Mouse (Mus musculus): ENCODE results near the gene Cdk19. TPM values are rescaled to one million over a fixed set of nuclear protein-coding genes. Genes with fewer than 3 reads are reported as not detected.

Gene Cdk19
- polyA plus RNA-seq, 1 experiment = 16.0 TPM

- no peak overlapping the region for H3K4me3 ChIP-seq (ENCODE audit: low read depth, low read length)
- H3K36me3 ChIP-seq (ENCODE audit: control insufficient read depth, insufficient read depth, low read length, poor library complexity, severe bottlenecking) = no peaks in the 10 kb centered on the region
- no peaks in the 10 kb centered on the region for H3K9me3 ChIP-seq (replicated peaks; ENCODE audit: control insufficient read depth, insufficient read depth, low read length, poor library complexity, severe bottlenecking)
- peaks cover 4% of the 10 kb centered on the region for H3K4me1 ChIP-seq (ENCODE audit: control insufficient read depth, insufficient read depth, low read length)
- no peak overlapping the region for H3K9ac ChIP-seq (ENCODE audit: low read depth, poor library complexity, severe bottlenecking)
- no peak overlapping the region for H3K27ac ChIP-seq (ENCODE audit: insufficient read depth, low read length)
- H3K27me3 ChIP-seq (ENCODE audit: control insufficient read depth, insufficient read depth, low read length, poor library complexity, severe bottlenecking) = no peaks in the 10 kb centered on the region
- no peak for TF ChIP-seq CTCF (IDR thresholded peaks at IDR 0.05; ENCODE audit: low read depth, low read length)
- no peak for TF ChIP-seq EP300 (IDR thresholded peaks at IDR 0.05; ENCODE audit: insufficient read depth, low read depth, low read length)
- TF ChIP-seq POLR2A (IDR thresholded peaks at IDR 0.05; ENCODE audit: insufficient read depth, low read length) = no peak
Measured at GRCm38 (mm10) chr10:40448444-40448843, 109.1 kb downstream of the Cdk19 start.

DNA sequence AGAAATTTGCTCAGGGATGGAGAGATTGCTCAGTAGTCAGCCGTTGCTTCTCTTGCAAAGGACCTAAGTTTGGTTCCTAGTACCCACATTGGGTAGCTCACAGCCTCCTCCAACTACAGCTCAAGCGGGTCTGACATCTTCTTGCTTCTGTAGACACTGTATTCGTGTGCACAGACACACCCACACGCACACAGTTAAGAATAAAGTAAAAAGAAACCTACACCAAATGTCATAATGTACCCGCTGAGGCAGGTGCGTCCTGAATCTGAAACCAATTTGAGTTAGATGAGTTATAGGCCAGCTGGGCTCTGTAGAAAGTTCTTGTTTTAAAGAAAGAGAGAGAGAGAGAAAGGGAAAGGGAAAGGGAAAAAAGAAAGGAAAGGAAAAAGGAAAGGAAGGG, 110.2 kb downstream of the Cdk19 start:
- Histone ChIP-seq H3K9ac (ENCODE audit: low read depth, poor library complexity, severe bottlenecking) (no peak overlapping the region), H3K4me1 (ENCODE audit: control insufficient read depth, insufficient read depth, low read length) (peaks cover 2% of the 10 kb centered on the region), H3K36me3 (ENCODE audit: control insufficient read depth, insufficient read depth, low read length, poor library complexity, severe bottlenecking) (no peaks in the 10 kb centered on the region), H3K27me3 (ENCODE audit: control insufficient read depth, insufficient read depth, low read length, poor library complexity, severe bottlenecking) (no peaks in the 10 kb centered on the region), H3K27ac (ENCODE audit: insufficient read depth, low read length) (no peak overlapping the region), H3K9me3 (replicated peaks; ENCODE audit: control insufficient read depth, insufficient read depth, low read length, poor library complexity, severe bottlenecking) (no peaks in the 10 kb centered on the region), H3K4me3 (ENCODE audit: low read depth, low read length) (no peak overlapping the region)
- no peak for TF ChIP-seq POLR2A (IDR thresholded peaks at IDR 0.05; ENCODE audit: insufficient read depth, low read length)

GRCm38 (mm10) chr10:40450171-40450570, 110.8 kb downstream of the Cdk19 start:
- H3K27me3 ChIP-seq (ENCODE audit: control insufficient read depth, insufficient read depth, low read length, poor library complexity, severe bottlenecking) = no peaks in the 10 kb centered on the region
- no peak overlapping the region for H3K9ac ChIP-seq (ENCODE audit: low read depth, poor library complexity, severe bottlenecking)
- H3K4me3 ChIP-seq (ENCODE audit: low read depth, low read length) = no peak overlapping the region
- H3K27ac ChIP-seq (ENCODE audit: insufficient read depth, low read length) = no peak overlapping the region
- H3K36me3 ChIP-seq (ENCODE audit: control insufficient read depth, insufficient read depth, low read length, poor library complexity, severe bottlenecking) = no peaks in the 10 kb centered on the region
- no peak for TF ChIP-seq POLR2A (IDR thresholded peaks at IDR 0.05; ENCODE audit: insufficient read depth, low read length)
- TF ChIP-seq CTCF (IDR thresholded peaks at IDR 0.05; ENCODE audit: low read depth, low read length) = no peak
- TF ChIP-seq EP300 (IDR thresholded peaks at IDR 0.05; ENCODE audit: insufficient read depth, low read depth, low read length) = no peak
- peaks cover 2% of the 10 kb centered on the region for H3K4me1 ChIP-seq (ENCODE audit: control insufficient read depth, insufficient read depth, low read length)
- H3K9me3 ChIP-seq (replicated peaks; ENCODE audit: control insufficient read depth, insufficient read depth, low read length, poor library complexity, severe bottlenecking) = no peaks in the 10 kb centered on the region

DNA sequence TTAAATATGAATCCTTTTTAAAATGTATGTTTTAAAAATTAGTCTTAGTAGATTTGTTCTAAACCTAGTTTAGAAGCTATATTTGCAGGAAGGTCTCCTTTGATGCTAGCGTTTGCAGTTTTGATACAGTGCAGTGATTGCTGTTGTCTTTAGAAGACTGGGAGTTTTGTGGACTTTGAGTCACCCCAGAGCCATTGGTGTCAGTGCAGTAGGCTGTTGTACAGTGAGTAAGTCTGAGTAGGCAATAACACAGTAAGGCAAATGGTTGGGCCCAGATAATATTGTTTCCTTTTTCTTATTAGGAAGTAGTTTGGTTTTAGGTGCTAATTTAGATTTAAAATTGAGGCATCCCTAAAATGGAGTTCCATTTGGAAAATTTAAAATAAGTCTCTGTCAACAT, 117.8 kb downstream of the Cdk19 start:
- Histone ChIP-seq H3K9ac (ENCODE audit: low read depth, poor library complexity, severe bottlenecking) (no peak overlapping the region), H3K27ac (ENCODE audit: insufficient read depth, low read length) (no peak overlapping the region), H3K27me3 (ENCODE audit: control insufficient read depth, insufficient read depth, low read length, poor library complexity, severe bottlenecking) (no peaks in the 10 kb centered on the region), H3K36me3 (ENCODE audit: control insufficient read depth, insufficient read depth, low read length, poor library complexity, severe bottlenecking) (no peaks in the 10 kb centered on the region), H3K4me1 (ENCODE audit: control insufficient read depth, insufficient read depth, low read length) (no peaks in the 10 kb centered on the region), H3K4me3 (ENCODE audit: low read depth, low read length) (no peak overlapping the region), H3K9me3 (replicated peaks; ENCODE audit: control insufficient read depth, insufficient read depth, low read length, poor library complexity, severe bottlenecking) (no peaks in the 10 kb centered on the region)
- TF ChIP-seq CTCF (IDR thresholded peaks at IDR 0.05; ENCODE audit: low read depth, low read length) = no peak
- no peak for TF ChIP-seq POLR2A (IDR thresholded peaks at IDR 0.05; ENCODE audit: insufficient read depth, low read length)
- no peak for TF ChIP-seq EP300 (IDR thresholded peaks at IDR 0.05; ENCODE audit: insufficient read depth, low read depth, low read length)

- no peaks in the 10 kb centered on the region for H3K9me3 ChIP-seq (replicated peaks; ENCODE audit: control insufficient read depth, insufficient read depth, low read length, poor library complexity, severe bottlenecking)
- no peak for TF ChIP-seq POLR2A (IDR thresholded peaks at IDR 0.05; ENCODE audit: insufficient read depth, low read length)
- no peak for TF ChIP-seq CTCF (IDR thresholded peaks at IDR 0.05; ENCODE audit: low read depth, low read length)
- TF ChIP-seq EP300 (IDR thresholded peaks at IDR 0.05; ENCODE audit: insufficient read depth, low read depth, low read length) = no peak
- H3K27me3 ChIP-seq (ENCODE audit: control insufficient read depth, insufficient read depth, low read length, poor library complexity, severe bottlenecking) = no peaks in the 10 kb centered on the region
- H3K4me3 ChIP-seq (ENCODE audit: low read depth, low read length) = no peak overlapping the region
- no peaks in the 10 kb centered on the region for H3K4me1 ChIP-seq (ENCODE audit: control insufficient read depth, insufficient read depth, low read length)
- H3K27ac ChIP-seq (ENCODE audit: insufficient read depth, low read length) = no peak overlapping the region
- no peak overlapping the region for H3K9ac ChIP-seq (ENCODE audit: low read depth, poor library complexity, severe bottlenecking)
- no peaks in the 10 kb centered on the region for H3K36me3 ChIP-seq (ENCODE audit: control insufficient read depth, insufficient read depth, low read length, poor library complexity, severe bottlenecking)
Measured at GRCm38 (mm10) chr10:40459141-40459540, 119.8 kb downstream of the Cdk19 start.

- Histone ChIP-seq H3K27me3 (ENCODE audit: control insufficient read depth, insufficient read depth, low read length, poor library complexity, severe bottlenecking) (no peaks in the 10 kb centered on the region), H3K27ac (ENCODE audit: insufficient read depth, low read length) (no peak overlapping the region), H3K9me3 (replicated peaks; ENCODE audit: control insufficient read depth, insufficient read depth, low read length, poor library complexity, severe bottlenecking) (no peaks in the 10 kb centered on the region), H3K9ac (ENCODE audit: low read depth, poor library complexity, severe bottlenecking) (no peak overlapping the region), H3K36me3 (ENCODE audit: control insufficient read depth, insufficient read depth, low read length, poor library complexity, severe bottlenecking) (no peaks in the 10 kb centered on the region), H3K4me1 (ENCODE audit: control insufficient read depth, insufficient read depth, low read length) (no peaks in the 10 kb centered on the region), H3K4me3 (ENCODE audit: low read depth, low read length) (no peak overlapping the region)
- TF ChIP-seq EP300 (IDR thresholded peaks at IDR 0.05; ENCODE audit: insufficient read depth, low read depth, low read length) (no peak), POLR2A (IDR thresholded peaks at IDR 0.05; ENCODE audit: insufficient read depth, low read length) (no peak), CTCF (IDR thresholded peaks at IDR 0.05; ENCODE audit: low read depth, low read length) (no peak)
Measured at GRCm38 (mm10) chr10:40461362-40461761, 122.0 kb downstream of the Cdk19 start.

Data from ES-Bruce4 (cell line).